Mouse (Mus musculus): ENCODE results near the gene Cfap157. TPM values are rescaled to one million over a fixed set of nuclear protein-coding genes. Genes with fewer than 3 reads are reported as not detected.

Gene Cfap157
- total and polyA plus RNA-seq, 2 experiments from 2014 or later = 0.16 to 1.1 TPM

GRCm38 (mm10) chr2:32811959-32812358, 27.7 kb upstream of the Cfap157 start:
- Histone ChIP-seq H3K27ac (no peak overlapping the region), H3K36me3 (ENCODE audit: insufficient read depth, low read length) (peaks cover 31% of the 10 kb centered on the region), H3K9me3 (ENCODE audit: low read length) (no peaks in the 10 kb centered on the region), H3K9ac (replicated peaks; ENCODE audit: low read length) (no peak overlapping the region), H3K4me2 (ENCODE audit: low read depth, low read length) (no peak overlapping the region), H3K4me3 (ENCODE audit: low read length) (no peak overlapping the region), H3K4me1 (ENCODE audit: insufficient read depth, low read length) (no peaks in the 10 kb centered on the region), H3K27me3 (ENCODE audit: insufficient read depth, low read length) (no peaks in the 10 kb centered on the region)
- no peak for TF ChIP-seq CTCF (IDR thresholded peaks at IDR 0.05; ENCODE audit: low read depth)
- DNase-seq (ENCODE audit: low spot score) = no peak
- ATAC-seq = no peak
- 81% methylated on average over 8 of the region's 8 CpGs for whole genome bisulfite sequencing

GRCm38 (mm10) chr2:32808816-32809566, 24.8 kb upstream of the Cfap157 start:
- WGBS = 94% methylated on average over 14 of the region's 14 CpGs
- Histone ChIP-seq H3K36me3 (ENCODE audit: insufficient read depth, low read length) (peaks cover 48% of the 10 kb centered on the region), H3K4me3 (ENCODE audit: low read length) (no peak overlapping the region), H3K4me2 (ENCODE audit: low read depth, low read length) (no peak overlapping the region), H3K9ac (replicated peaks; ENCODE audit: low read length) (no peak overlapping the region), H3K27me3 (ENCODE audit: insufficient read depth, low read length) (no peaks in the 10 kb centered on the region), H3K4me1 (ENCODE audit: insufficient read depth, low read length) (no peaks in the 10 kb centered on the region), H3K27ac (no peak overlapping the region), H3K9me3 (ENCODE audit: low read length) (no peaks in the 10 kb centered on the region)
- ATAC-seq = no peak
- TF ChIP-seq CTCF (IDR thresholded peaks at IDR 0.05; ENCODE audit: low read depth) = no peak
- no peak for DNase-seq (ENCODE audit: low spot score)

- no peak overlapping the region for H3K9ac ChIP-seq (replicated peaks; ENCODE audit: low read length)
Measured at GRCm38 (mm10) chr2:32798251-32798962, 14.2 kb upstream of the Cfap157 start.

GRCm38 (mm10) chr2:32795748-32796418, 11.7 kb upstream of the Cfap157 start:
- no peaks in the 10 kb centered on the region for H3K4me1 ChIP-seq (ENCODE audit: insufficient read depth, low read length)
- no peak overlapping the region for H3K4me3 ChIP-seq (ENCODE audit: low read length)
- no peak overlapping the region; the same call in 1 of the 2 replicates for H3K27ac ChIP-seq
- no peak overlapping the region for H3K9ac ChIP-seq (replicated peaks; ENCODE audit: low read length)
- H3K4me2 ChIP-seq (ENCODE audit: low read depth, low read length) = no peak overlapping the region
- H3K36me3 ChIP-seq (ENCODE audit: insufficient read depth, low read length) = peaks cover 71% of the 10 kb centered on the region
- no peaks in the 10 kb centered on the region for H3K9me3 ChIP-seq (ENCODE audit: low read length)
- no peak for TF ChIP-seq CTCF (IDR thresholded peaks at IDR 0.05; ENCODE audit: low read depth)
- no peak for DNase-seq (ENCODE audit: low spot score)
- H3K27me3 ChIP-seq (ENCODE audit: insufficient read depth, low read length) = no peaks in the 10 kb centered on the region
- 66% methylated on average over 13 of the region's 13 CpGs for WGBS
- ATAC-seq = no peak

More at GRCm38 (mm10) chr2:32798251-32798962, 14.2 kb upstream of the Cfap157 start:
- H3K9me3 ChIP-seq (ENCODE audit: low read length) = no peaks in the 10 kb centered on the region
- H3K27me3 ChIP-seq (ENCODE audit: insufficient read depth, low read length) = no peaks in the 10 kb centered on the region
- no peak for TF ChIP-seq CTCF (IDR thresholded peaks at IDR 0.05; ENCODE audit: low read depth)
- H3K4me1 ChIP-seq (ENCODE audit: insufficient read depth, low read length) = no peaks in the 10 kb centered on the region
- no peak for ATAC-seq
- no peak overlapping the region for H3K4me3 ChIP-seq (ENCODE audit: low read length)
- H3K27ac ChIP-seq = no peak overlapping the region
- no peak overlapping the region for H3K4me2 ChIP-seq (ENCODE audit: low read depth, low read length)
- 66% methylated on average over 10 of the region's 10 CpGs for WGBS
- DNase-seq (ENCODE audit: low spot score) = no peak
- H3K36me3 ChIP-seq (ENCODE audit: insufficient read depth, low read length) = peaks cover 74% of the 10 kb centered on the region

- Histone ChIP-seq H3K4me3 (ENCODE audit: low read length) (no peak overlapping the region), H3K9ac (replicated peaks; ENCODE audit: low read length) (no peak overlapping the region), H3K27ac (no peak overlapping the region), H3K36me3 (ENCODE audit: insufficient read depth, low read length) (peaks cover 52% of the 10 kb centered on the region), H3K4me2 (ENCODE audit: low read depth, low read length) (no peak overlapping the region), H3K27me3 (ENCODE audit: insufficient read depth, low read length) (no peaks in the 10 kb centered on the region), H3K4me1 (ENCODE audit: insufficient read depth, low read length) (no peaks in the 10 kb centered on the region), H3K9me3 (ENCODE audit: low read length) (no peaks in the 10 kb centered on the region)
- ATAC-seq (no peak), DNase-seq (ENCODE audit: low spot score) (peak; percentile 27)
- TF ChIP-seq CTCF (IDR thresholded peaks at IDR 0.05; ENCODE audit: low read depth) = no peak
- WGBS = 58% methylated on average over 6 of the region's 6 CpGs
Measured at GRCm38 (mm10) chr2:32791297-32791696, 7.1 kb upstream of the Cfap157 start.

GRCm38 (mm10) chr2:32788581-32788980, 4.4 kb upstream of the Cfap157 start:
- Histone ChIP-seq H3K9ac (replicated peaks; ENCODE audit: low read length) (no peak overlapping the region), H3K4me2 (ENCODE audit: low read depth, low read length) (no peak overlapping the region), H3K9me3 (ENCODE audit: low read length) (no peaks in the 10 kb centered on the region), H3K27me3 (ENCODE audit: insufficient read depth, low read length) (no peaks in the 10 kb centered on the region), H3K27ac (no peak overlapping the region), H3K36me3 (ENCODE audit: insufficient read depth, low read length) (peaks cover 25% of the 10 kb centered on the region), H3K4me1 (ENCODE audit: insufficient read depth, low read length) (no peaks in the 10 kb centered on the region), H3K4me3 (ENCODE audit: low read length) (no peak overlapping the region)
- 32% methylated on average over 2 of the region's 2 CpGs for WGBS
- no peak for TF ChIP-seq CTCF (IDR thresholded peaks at IDR 0.05; ENCODE audit: low read depth)
- no peak for ATAC-seq
- no peak for DNase-seq (ENCODE audit: low spot score)
